Mouse (Mus musculus): Measurements from ENCODE around the gene Kazald1. TPM values are rescaled to one million over a fixed set of nuclear protein-coding genes. Genes with fewer than 3 reads are reported as not detected.

The Kazald1 gene
- polyA plus RNA-seq, 1 experiment from 2014 or later = 14.1 TPM

DNA sequence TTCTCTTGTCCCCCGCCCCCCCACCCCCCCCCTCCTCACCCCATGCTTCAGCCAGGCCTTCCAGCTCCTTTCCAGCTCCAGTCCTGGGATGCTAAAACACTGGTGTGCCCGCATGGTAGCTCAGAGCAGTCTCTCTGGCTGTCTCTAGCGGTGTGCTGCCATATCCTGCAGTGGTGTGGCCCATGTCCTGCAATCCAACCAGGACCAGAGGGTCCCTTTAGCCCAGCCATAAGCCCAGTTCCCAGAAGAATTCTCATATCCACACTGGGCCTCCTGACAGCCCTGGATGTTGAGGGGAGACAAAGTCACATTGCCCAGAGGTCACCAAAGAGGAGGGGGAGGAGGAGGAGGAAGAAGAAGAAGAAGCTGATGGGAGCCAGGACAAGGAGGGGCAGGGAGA lies 39.7 kb downstream of the Kazald1 start:
- Histone ChIP-seq H3K9ac (no peak overlapping the region), H3K4me1 (replicated peaks) (peaks cover 4% of the 10 kb centered on the region), H3K9me3 (replicated peaks) (no peaks in the 10 kb centered on the region), H3K27ac (no peak overlapping the region), H3K36me3 (no peaks in the 10 kb centered on the region), H3K4me2 (no peak overlapping the region), H3K27me3 (peaks cover 26% of the 10 kb centered on the region), H3K4me3 (no peak overlapping the region)
- 44% methylated on average over 3 of the region's 3 CpGs for WGBS
- no peak for ATAC-seq (replicated peaks; ENCODE audit: insufficient number of reproducible peaks, insufficient read depth, low FRiP score, low read depth)

DNA sequence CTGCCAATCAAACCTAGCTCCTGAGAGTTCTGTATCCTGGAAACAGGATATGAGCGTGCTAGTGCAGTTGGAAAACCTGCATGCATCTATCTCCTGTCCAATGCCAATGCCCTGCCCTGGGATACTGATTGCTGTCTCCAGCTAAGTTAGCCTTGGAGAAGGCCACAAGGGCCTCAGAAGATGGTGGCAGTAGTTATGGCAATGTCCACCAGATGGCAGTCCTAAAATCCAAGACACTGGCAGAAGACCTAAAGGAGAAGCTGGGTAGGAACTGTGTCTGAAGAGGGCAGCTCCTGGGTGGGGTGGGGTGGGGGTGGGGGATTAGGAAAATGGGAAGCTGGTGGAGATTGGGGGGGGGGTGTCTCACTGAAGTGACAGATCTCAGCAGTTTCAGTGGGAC lies 41.8 kb downstream of the Kazald1 start:
- Histone ChIP-seq H3K4me1 (replicated peaks) (peaks cover 4% of the 10 kb centered on the region), H3K36me3 (no peaks in the 10 kb centered on the region), H3K9ac (no peak overlapping the region), H3K9me3 (replicated peaks) (no peaks in the 10 kb centered on the region), H3K4me3 (no peak overlapping the region), H3K27me3 (peaks cover 41% of the 10 kb centered on the region), H3K27ac (no peak overlapping the region), H3K4me2 (no peak overlapping the region)
- ATAC-seq (replicated peaks; ENCODE audit: insufficient number of reproducible peaks, insufficient read depth, low FRiP score, low read depth) = no peak
- 36% methylated on average over 1 of the region's 1 CpGs for WGBS

Other genes with a start within 250 kb of the Kazald1 start
- 28.1 and 30.0 TPM in 2 replicates for gene Slf2, start 144.1 kb upstream of the Kazald1 start, polyA plus RNA-seq (2015; fragmentation: Nextera tagmentation; extraction: Ambion mirVana)
- gene Sema4g, start 86.1 kb upstream of the Kazald1 start, polyA plus RNA-seq (2015; fragmentation: Nextera tagmentation; extraction: Ambion mirVana) = 0.50 and 1.1 TPM in 2 replicates
- gene Twnk, start 69.6 kb upstream of the Kazald1 start, polyA plus RNA-seq (2015; fragmentation: Nextera tagmentation; extraction: Ambion mirVana) = 19.4 TPM in 2 replicates
- gene Mrpl43, start 68.8 kb upstream of the Kazald1 start, polyA plus RNA-seq (2015; fragmentation: Nextera tagmentation; extraction: Ambion mirVana) = 60.2 and 60.7 TPM in 2 replicates
- gene Lzts2, start 60.8 kb upstream of the Kazald1 start, polyA plus RNA-seq (2015; fragmentation: Nextera tagmentation; extraction: Ambion mirVana) = 44.5 and 56.9 TPM in 2 replicates
- 0.11 and 0.16 TPM in 2 replicates for gene Pdzd7, start 29.5 kb upstream of the Kazald1 start, polyA plus RNA-seq (2015; fragmentation: Nextera tagmentation; extraction: Ambion mirVana)
- gene Sfxn3, start 27.7 kb upstream of the Kazald1 start, polyA plus RNA-seq (2015; fragmentation: Nextera tagmentation; extraction: Ambion mirVana) = 16.1 and 22.1 TPM in 2 replicates
- 0.28 and 0.40 TPM in 2 replicates for gene Tlx1, start 75.4 kb downstream of the Kazald1 start, polyA plus RNA-seq (2015; fragmentation: Nextera tagmentation; extraction: Ambion mirVana)
- not detected in 2 replicates for gene Lbx1, start 160.6 kb downstream of the Kazald1 start, polyA plus RNA-seq (2015; fragmentation: Nextera tagmentation; extraction: Ambion mirVana)